Mouse (Mus musculus) limb, embryonic 14.5 days (tissue): ENCODE measurements at regions not wholly inside any gene's neighbourhood (a gene's known extent, or its start where the extent isn't known, plus 50 kb on each side); places are given as distances from the start of the nearest gene placed in this dataset.

Experiments used
- ATAC-seq: fragments of 200-750 bp; cut with Nextera tagmentation; 2 replicates; pipeline ENCODE4 v1.8.0; 2017; ENCODE audit warnings: low read depth, moderate number of reproducible peaks, moderate TSS enrichment; ENCODE audit not compliant: low FRiP score
- DNase-seq: peaks from one replicate; pipeline ENCODE4 v3.0.0-alpha.2; 2015; ENCODE audit warnings: low spot score
- H3K27ac ChIP-seq: fragments of 300-500 bp; sonication (generic); replicated peaks from 2 replicates; pipeline ENCODE4 v1.5.1; 2014; ENCODE audit warnings: low read depth, mild to moderate bottlenecking, low read length, moderate library complexity, mixed read lengths
- H3K27me3 ChIP-seq: fragments of 300-500 bp; sonication (generic); 2 replicates; pipeline ENCODE4 v1.6.1; 2014; ENCODE audit warnings: low read length, mixed read lengths; ENCODE audit not compliant: control insufficient read depth, insufficient read depth
- H3K36me3 ChIP-seq: fragments of 300-500 bp; sonication (generic); 2 replicates; pipeline ENCODE4 v1.6.1; 2014; ENCODE audit warnings: mild to moderate bottlenecking, low read length, moderate library complexity, mixed read lengths; ENCODE audit not compliant: control insufficient read depth, insufficient read depth
- H3K4me1 ChIP-seq: fragments of 300-500 bp; sonication (generic); 2 replicates; pipeline ENCODE4 v1.6.1; 2014; ENCODE audit warnings: antibody characterized with exemption, low read length, mixed read lengths; ENCODE audit not compliant: control insufficient read depth, insufficient read depth
- H3K4me2 ChIP-seq: fragments of 300-500 bp; sonication (generic); replicated peaks from 2 replicates; pipeline ENCODE4 v1.6.1; 2014; ENCODE audit warnings: low read depth, mild to moderate bottlenecking, low read length, moderate library complexity; ENCODE audit not compliant: severe bottlenecking
- H3K4me3 ChIP-seq: fragments of 300-500 bp; sonication (generic); replicated peaks from 2 replicates; pipeline ENCODE4 v1.5.1; 2014; ENCODE audit warnings: low read length
- H3K9ac ChIP-seq: fragments of 300-500 bp; sonication (generic); 2 replicates; pipeline ENCODE4 v1.6.1; 2014; ENCODE audit warnings: mild to moderate bottlenecking, low read depth, low read length, moderate library complexity; ENCODE audit not compliant: severe bottlenecking
- H3K9me3 ChIP-seq: fragments of 300-500 bp; sonication (generic); 2 replicates; pipeline ENCODE4 v1.6.1; 2016; ENCODE audit warnings: low read length; ENCODE audit not compliant: control insufficient read depth
- POLR2A ChIP-seq: fragments of 200-500 bp; IDR thresholded peaks from 2 replicates; pipeline ENCODE4 v1.8.0; 2012; ENCODE audit warnings: inconsistent platforms, mild to moderate bottlenecking, moderate library complexity, borderline replicate concordance; ENCODE audit not compliant: insufficient read depth, insufficient read length; ENCODE audit errors: extremely low read depth
- WGBS: fragments of 180-500 bp; shearing (Covaris S2); extraction: QIAGEN DNeasy Blood & Tissue Kit; methylation state at CpG from one replicate; pipeline ENCODE4 v1.1.7; 2014; 5-methylcytosine and 5-hydroxymethylcytosine counted together

DNA sequence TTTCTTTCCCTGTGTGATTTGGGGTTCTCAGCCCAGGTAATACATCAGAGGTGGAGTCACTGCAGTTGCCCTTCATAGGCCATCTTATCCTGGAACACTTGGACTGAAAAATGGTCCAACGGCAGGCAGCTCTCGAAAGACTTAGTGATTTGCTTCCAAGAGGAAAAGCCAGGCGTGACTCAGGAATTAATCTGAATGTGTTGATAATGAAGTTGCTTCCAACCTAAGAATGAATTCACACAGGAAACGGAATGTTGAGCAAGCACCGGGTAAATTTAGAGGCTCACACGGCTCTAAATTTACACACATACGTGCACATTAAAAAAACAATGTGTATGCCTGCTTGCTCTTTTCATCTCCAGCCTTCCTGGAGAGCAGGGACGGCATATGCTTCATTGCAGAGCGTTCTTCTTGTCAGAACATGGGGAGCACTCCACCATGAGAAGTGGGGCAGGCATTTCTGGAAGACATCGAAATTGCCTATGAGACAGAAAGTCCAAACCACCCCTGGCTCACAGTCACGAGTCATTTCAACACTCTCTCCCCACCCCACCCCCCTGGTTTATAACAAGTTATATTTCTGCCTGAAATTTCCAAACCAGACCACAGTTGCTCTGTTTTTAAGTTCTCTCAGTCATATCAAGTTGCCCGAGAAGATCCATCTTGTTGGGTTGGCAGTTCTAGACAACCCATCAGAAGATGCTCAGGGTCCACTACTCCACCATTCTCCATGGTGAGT lies 171.9 kb downstream of the Rpap3 start:
- ATAC-seq, result no peak
- WGBS, result 79% methylated on average over 12 of the region's 12 CpGs
- Histone ChIP-seq H3K9me3 (no peaks in the 10 kb centered on the region), H3K27me3 (no peaks in the 10 kb centered on the region), H3K4me3 (no peak overlapping the region), H3K9ac (no peak overlapping the region), H3K36me3 (no peaks in the 10 kb centered on the region), H3K4me1 (no peaks in the 10 kb centered on the region), H3K4me2 (no peak overlapping the region), H3K27ac (no peak overlapping the region)
- DNase-seq, result no peak
- TF ChIP-seq POLR2A, result no peak

- Histone ChIP-seq H3K9ac (no peak overlapping the region), H3K4me2 (no peak overlapping the region), H3K27me3 (no peaks in the 10 kb centered on the region), H3K4me1 (no peaks in the 10 kb centered on the region), H3K9me3 (no peaks in the 10 kb centered on the region), H3K36me3 (no peaks in the 10 kb centered on the region), H3K27ac (no peak overlapping the region), H3K4me3 (no peak overlapping the region)
- DNase-seq (no peak), ATAC-seq (no peak)
- TF ChIP-seq POLR2A, result no peak
- 53% methylated on average over 10 of the region's 10 CpGs for WGBS
Measured at GRCm38 (mm10) chr15:97532346-97532910, 173.2 kb downstream of the Rpap3 start.

GRCm38 (mm10) chr15:97528291-97529050 lies 177.2 kb downstream of the Rpap3 start:
- DNase-seq (no peak), ATAC-seq (no peak)
- TF ChIP-seq POLR2A, result no peak
- no peak overlapping the region for H3K4me3 ChIP-seq
- no peaks in the 10 kb centered on the region for H3K27me3 ChIP-seq
- no peaks in the 10 kb centered on the region for H3K4me1 ChIP-seq
- WGBS, result 84% methylated on average over 11 of the region's 11 CpGs
- no peak overlapping the region for H3K4me2 ChIP-seq
- no peak overlapping the region for H3K9ac ChIP-seq
- no peaks in the 10 kb centered on the region for H3K36me3 ChIP-seq
- H3K27ac ChIP-seq, result no peak overlapping the region
- no peaks in the 10 kb centered on the region for H3K9me3 ChIP-seq

GRCm38 (mm10) chr15:97520395-97520794 lies 185.2 kb downstream of the Rpap3 start:
- no peak overlapping the region for H3K9ac ChIP-seq
- no peak overlapping the region for H3K4me2 ChIP-seq
- no peaks in the 10 kb centered on the region for H3K4me1 ChIP-seq
- TF ChIP-seq POLR2A, result no peak
- no peak for ATAC-seq
- H3K36me3 ChIP-seq, result no peaks in the 10 kb centered on the region
- no peak for DNase-seq
- 82% methylated on average over 2 of the region's 2 CpGs for WGBS
- no peak overlapping the region for H3K4me3 ChIP-seq
- no peaks in the 10 kb centered on the region for H3K9me3 ChIP-seq
- no peak overlapping the region for H3K27ac ChIP-seq
- H3K27me3 ChIP-seq, result no peaks in the 10 kb centered on the region

GRCm38 (mm10) chr15:97519919-97520345 lies 185.7 kb downstream of the Rpap3 start:
- TF ChIP-seq POLR2A, result no peak
- 87% methylated on average over 8 of the region's 8 CpGs for WGBS

More at GRCm38 (mm10) chr15:97519919-97520345, 185.7 kb downstream of the Rpap3 start:
- Histone ChIP-seq H3K4me3 (no peak overlapping the region), H3K4me2 (no peak overlapping the region), H3K4me1 (no peaks in the 10 kb centered on the region), H3K9ac (no peak overlapping the region), H3K27me3 (no peaks in the 10 kb centered on the region), H3K36me3 (no peaks in the 10 kb centered on the region), H3K27ac (no peak overlapping the region), H3K9me3 (no peaks in the 10 kb centered on the region)
- ATAC-seq (no peak), DNase-seq (no peak)
